Mouse (Mus musculus) limb, embryonic 12.5 days (tissue): ENCODE results near the gene Slc38a1. TPM values are rescaled to one million over a fixed set of nuclear protein-coding genes. Genes with fewer than 3 reads are reported as not detected.
"Not testable (repeated sequence)": the region's sequence is repeated elsewhere in the genome, so short reads cannot be mapped to it uniquely, and the experiment has no call there.

Source experiments
- ATAC-seq: fragments of 200-750 bp; cut with Nextera tagmentation; 2 replicates; pipeline ENCODE4 v1.8.0; 2017; ENCODE audit warnings: low read depth, moderate TSS enrichment; ENCODE audit not compliant: insufficient number of reproducible peaks, insufficient read depth, low FRiP score, low TSS enrichment
- H3K27ac ChIP-seq: fragments of 300-500 bp; sonication (generic); 2 replicates; pipeline ENCODE4 v1.5.1; 2016; ENCODE audit warnings: mild to moderate bottlenecking, moderate library complexity
- H3K27me3 ChIP-seq: fragments of 300-500 bp; sonication (generic); 2 replicates; pipeline ENCODE4 v1.6.1; 2016; ENCODE audit warnings: mild to moderate bottlenecking, moderate library complexity
- H3K36me3 ChIP-seq: fragments of 300-500 bp; sonication (generic); 2 replicates; pipeline ENCODE4 v1.6.1; 2016; ENCODE audit warnings: mild to moderate bottlenecking, moderate library complexity
- H3K4me1 ChIP-seq: fragments of 300-500 bp; sonication (generic); replicated peaks from 2 replicates; pipeline ENCODE4 v1.6.1; 2016
- H3K4me2 ChIP-seq: fragments of 300-500 bp; sonication (generic); 2 replicates; pipeline ENCODE4 v1.6.1; 2016; ENCODE audit warnings: mild to moderate bottlenecking, moderate library complexity
- H3K4me3 ChIP-seq: fragments of 300-500 bp; sonication (generic); replicated peaks from 2 replicates; pipeline ENCODE4 v1.5.1; 2016; ENCODE audit warnings: mild to moderate bottlenecking
- H3K9ac ChIP-seq: fragments of 300-500 bp; sonication (generic); replicated peaks from 2 replicates; pipeline ENCODE4 v1.6.1; 2016; ENCODE audit warnings: mild to moderate bottlenecking, moderate library complexity
- H3K9me3 ChIP-seq: fragments of 300-500 bp; sonication (generic); 2 replicates; pipeline ENCODE4 v1.6.1; 2016; ENCODE audit warnings: mild to moderate bottlenecking, moderate library complexity
- WGBS: fragments of 180-500 bp; shearing (Covaris S2); methylation state at CpG from one replicate; pipeline ENCODE4 v1.1.7; 2016; 5-methylcytosine and 5-hydroxymethylcytosine counted together
- polyA plus RNA-seq: library from polyadenylated mRNA; unstranded; fragments of >200 nt; fragmentation: Nextera tagmentation; extraction: Ambion mirVana; gene quantifications from 2 replicates; pipeline ENCODE4 v1.2.1, GENCODE M21; 2016

Slc38a1 gene
- polyA plus RNA-seq, 1 experiment from 2014 or later: 152 TPM

DNA sequence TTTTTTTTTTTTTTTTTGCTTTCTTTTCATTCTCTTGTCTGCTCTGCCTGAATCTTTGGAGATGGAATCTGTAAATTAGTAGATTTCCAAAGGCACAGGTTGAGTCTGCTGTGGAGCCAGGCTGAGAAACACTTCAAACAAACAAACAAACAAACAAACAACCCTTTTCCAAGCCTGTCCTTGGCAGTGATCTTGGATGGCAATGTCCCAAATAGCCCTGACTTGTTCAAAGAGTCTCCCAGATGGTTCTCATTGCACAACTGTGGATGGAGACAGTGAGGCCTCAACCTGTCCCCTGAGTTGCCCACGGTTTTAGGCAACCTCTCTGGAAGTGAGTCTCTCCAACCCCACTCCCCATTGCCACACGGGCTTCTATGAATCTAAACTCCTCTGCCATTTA is 4.1 kb downstream of the Slc38a1 start:
- H3K36me3 ChIP-seq: peaks cover 49% of the 10 kb centered on the region
- no peak overlapping the region for H3K9ac ChIP-seq
- H3K9me3 ChIP-seq: peaks cover 5% of the 10 kb centered on the region; the same call in 1 of the 2 replicates
- H3K4me2 ChIP-seq: peak overlapping the region; percentile 81
- no peak for ATAC-seq
- peaks cover 25% of the 10 kb centered on the region for H3K4me1 ChIP-seq
- WGBS: 83% methylated on average over 2 of the region's 2 CpGs
- no peak overlapping the region for H3K4me3 ChIP-seq
- H3K27ac ChIP-seq: no peak overlapping the region
- H3K27me3 ChIP-seq: no peaks in the 10 kb centered on the region

DNA sequence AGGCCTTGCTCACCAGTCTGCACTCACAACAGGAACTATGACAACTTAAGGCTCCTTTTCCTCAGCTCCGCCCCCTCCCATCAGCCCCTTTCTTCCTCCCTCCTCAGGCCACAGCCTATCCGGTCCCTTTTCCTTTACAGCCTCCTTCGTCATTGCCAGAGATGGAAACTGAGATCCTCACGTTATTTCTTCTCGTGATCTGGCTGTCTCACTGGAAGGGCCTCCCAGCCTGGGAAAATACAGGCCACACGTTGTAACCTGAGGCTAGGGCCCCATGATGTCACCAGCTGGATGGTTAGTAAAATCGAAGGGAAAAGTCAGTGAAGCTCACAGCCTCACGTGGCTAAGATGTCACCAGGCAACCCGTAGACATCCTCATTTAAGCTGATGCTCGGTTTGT is 4.5 kb downstream of the Slc38a1 start:
- peak overlapping the region; percentile 24 for H3K4me2 ChIP-seq
- H3K4me1 ChIP-seq: peaks cover 25% of the 10 kb centered on the region
- no peak overlapping the region for H3K9ac ChIP-seq
- WGBS: 49% methylated on average over 10 of the region's 10 CpGs
- no peak for ATAC-seq
- peaks cover 54% of the 10 kb centered on the region for H3K36me3 ChIP-seq
- peak overlapping the region; percentile 29; the same call in 1 of the 2 replicates for H3K27ac ChIP-seq
- no peaks in the 10 kb centered on the region for H3K27me3 ChIP-seq
- peaks cover 10% of the 10 kb centered on the region; the same call in 1 of the 2 replicates for H3K9me3 ChIP-seq
- no peak overlapping the region for H3K4me3 ChIP-seq

DNA sequence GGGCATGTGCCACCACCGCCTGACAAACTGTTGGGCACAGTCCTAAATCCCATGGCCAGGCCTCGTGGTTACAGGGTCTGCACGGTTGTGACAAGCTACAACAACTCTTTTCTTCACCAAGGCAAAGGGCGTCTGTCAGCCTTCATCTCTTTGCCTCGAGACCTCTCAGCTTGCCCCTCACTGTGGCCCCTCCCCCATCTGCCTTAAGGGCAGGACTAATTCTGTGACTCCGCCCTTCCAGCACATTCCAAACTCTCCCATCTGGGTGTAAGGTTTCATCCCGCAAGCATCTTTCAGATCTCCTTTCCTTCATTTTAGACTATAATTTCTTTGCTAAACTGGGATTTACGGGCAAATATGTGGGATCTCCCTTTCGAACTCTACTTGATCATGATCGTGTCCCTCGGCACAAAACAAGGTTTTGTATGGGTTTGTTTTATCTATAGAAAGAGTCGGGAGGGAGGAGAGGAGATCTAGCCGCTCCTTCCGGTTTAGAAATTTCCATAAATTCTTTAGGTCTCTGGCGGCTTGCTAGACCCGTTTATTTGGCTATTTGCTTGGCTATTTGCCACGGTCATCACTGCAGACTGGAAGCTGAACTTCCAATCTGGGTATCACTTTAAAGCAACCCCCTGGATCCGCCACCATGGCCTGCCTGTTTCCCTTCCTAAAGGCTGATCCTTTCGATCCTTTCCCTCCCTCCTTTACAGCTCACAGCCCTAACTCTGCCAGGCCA is 7.9 kb downstream of the Slc38a1 start:
- H3K4me3 ChIP-seq: 0 out of 2 replicates have a peak overlapping the region, but pooled peaks have one; percentile 0
- 0 out of 2 replicates have a peak overlapping the region, but pooled peaks have one; percentile 13 for H3K27ac ChIP-seq
- peaks cover 21% of the 10 kb centered on the region for H3K4me1 ChIP-seq
- H3K36me3 ChIP-seq: peaks cover 70% of the 10 kb centered on the region
- H3K9ac ChIP-seq: no peak overlapping the region
- H3K4me2 ChIP-seq: no peak overlapping the region
- no peak for ATAC-seq
- WGBS: 78% methylated on average over 19 of the region's 19 CpGs
- H3K9me3 ChIP-seq: peaks cover 19% of the 10 kb centered on the region
- no peaks in the 10 kb centered on the region for H3K27me3 ChIP-seq

DNA sequence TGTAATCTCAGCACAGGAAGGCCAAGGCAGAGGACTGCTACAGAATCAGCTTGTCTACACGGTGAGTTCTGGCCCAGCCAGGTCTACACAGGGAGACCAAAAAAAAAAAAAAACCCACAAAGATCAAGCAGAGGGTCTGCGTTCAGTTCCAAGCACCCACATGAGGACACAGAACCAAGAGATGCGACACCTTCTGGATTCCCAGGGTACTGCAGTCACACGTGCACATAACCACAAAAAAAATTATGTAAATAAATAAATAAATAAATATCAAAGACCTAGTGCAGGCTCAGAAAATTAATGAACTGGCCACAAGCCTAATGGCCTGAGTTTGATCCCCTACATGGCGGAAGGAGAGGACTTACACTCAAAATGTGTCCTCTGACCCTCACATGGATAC is 10.5 kb downstream of the Slc38a1 start:
- no peak overlapping the region for H3K4me3 ChIP-seq
- H3K9ac ChIP-seq: no peak overlapping the region
- H3K36me3 ChIP-seq: peaks cover 59% of the 10 kb centered on the region
- no peak overlapping the region for H3K27ac ChIP-seq
- no peak for ATAC-seq
- peaks cover 19% of the 10 kb centered on the region for H3K9me3 ChIP-seq
- no peak overlapping the region for H3K4me2 ChIP-seq
- H3K27me3 ChIP-seq: no peaks in the 10 kb centered on the region
- H3K4me1 ChIP-seq: no peaks in the 10 kb centered on the region
- 97% methylated on average over 5 of the region's 5 CpGs for WGBS

DNA sequence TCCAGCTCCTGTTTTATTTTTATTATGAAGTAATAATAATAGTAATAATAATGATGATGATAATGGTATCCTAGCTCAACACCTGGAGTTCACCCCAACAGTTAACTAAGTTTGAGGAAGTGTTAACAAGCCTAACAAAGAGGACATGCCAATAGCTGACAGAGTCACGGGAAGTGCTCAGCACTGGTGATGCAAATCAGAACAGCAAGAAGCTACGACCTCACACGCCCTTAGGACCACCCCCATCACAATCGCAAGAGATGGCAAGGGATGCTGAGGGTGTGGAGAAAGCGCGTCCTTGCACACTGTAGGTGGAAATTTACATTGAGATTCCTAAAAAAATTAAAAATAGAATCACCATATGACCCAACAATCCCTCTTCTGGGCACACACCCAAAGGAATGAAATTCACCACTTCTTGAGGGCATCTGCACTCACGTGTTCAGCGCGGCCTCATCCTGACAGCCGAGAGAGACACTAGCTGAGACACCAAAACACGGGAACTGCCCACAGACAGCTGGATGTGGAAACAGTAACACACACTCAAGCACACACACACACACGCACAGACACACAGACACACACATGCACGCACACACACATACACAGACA is 11.5 kb downstream of the Slc38a1 start:
- Histone ChIP-seq H3K4me2 (no peak overlapping the region), H3K9ac (no peak overlapping the region), H3K27me3 (no peaks in the 10 kb centered on the region), H3K4me1 (no peaks in the 10 kb centered on the region), H3K27ac (no peak overlapping the region), H3K4me3 (no peak overlapping the region), H3K9me3 (peaks cover 19% of the 10 kb centered on the region), H3K36me3 (peaks cover 61% of the 10 kb centered on the region)
- no peak for ATAC-seq
- WGBS: 88% methylated on average over 13 of the region's 13 CpGs

DNA sequence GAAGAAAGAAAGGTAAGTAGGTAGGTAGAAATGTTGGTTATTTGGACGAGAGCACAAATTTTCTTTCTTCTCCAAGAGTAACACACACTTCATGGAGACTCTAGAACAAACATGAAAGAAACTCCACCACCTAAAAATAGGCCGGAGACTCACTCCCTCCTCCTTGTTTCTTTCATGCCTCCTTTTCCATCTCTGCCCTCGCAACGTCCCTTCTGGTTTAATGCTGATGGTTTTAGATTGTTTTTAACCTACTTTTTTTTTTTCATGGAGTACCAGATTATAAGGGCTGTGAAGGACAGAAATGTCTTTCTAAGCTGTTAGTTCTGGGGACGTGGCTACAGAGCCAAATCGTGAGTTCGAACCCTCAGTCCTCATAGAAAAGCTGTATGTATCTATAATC is 14.5 kb downstream of the Slc38a1 start:
- peaks cover 60% of the 10 kb centered on the region for H3K36me3 ChIP-seq
- 95% methylated on average over 7 of the region's 7 CpGs for WGBS
- ATAC-seq: no peak
- H3K4me1 ChIP-seq: no peaks in the 10 kb centered on the region
- H3K27me3 ChIP-seq: no peaks in the 10 kb centered on the region
- no peak overlapping the region for H3K4me2 ChIP-seq
- no peak overlapping the region for H3K9ac ChIP-seq
- H3K9me3 ChIP-seq: peaks cover 10% of the 10 kb centered on the region
- H3K4me3 ChIP-seq: no peak overlapping the region
- H3K27ac ChIP-seq: no peak overlapping the region

DNA sequence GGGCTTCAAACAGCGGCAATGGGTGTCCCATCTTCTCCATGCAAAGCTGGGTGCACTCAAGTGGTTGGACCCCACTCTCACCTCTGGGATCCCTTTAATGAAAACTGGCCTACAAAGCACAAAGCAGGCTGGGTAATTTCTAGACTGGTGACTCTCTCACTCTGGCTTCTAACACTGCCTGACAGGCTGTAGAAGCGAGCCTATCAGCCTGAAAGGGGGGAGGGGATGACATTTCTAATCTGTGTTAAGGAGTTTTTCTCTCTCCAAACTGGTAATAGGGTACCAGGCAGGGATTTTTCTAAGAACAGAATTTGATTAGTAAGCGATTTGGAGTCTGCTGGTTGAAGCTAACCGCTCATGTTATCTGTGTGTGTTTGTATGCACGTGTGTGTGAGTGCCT is 15.8 kb downstream of the Slc38a1 start:
- H3K27me3 ChIP-seq: no peaks in the 10 kb centered on the region
- ATAC-seq: no peak
- 86% methylated on average over 5 of the region's 5 CpGs for WGBS
- H3K9ac ChIP-seq: no peak overlapping the region
- H3K4me1 ChIP-seq: no peaks in the 10 kb centered on the region
- peaks cover 63% of the 10 kb centered on the region for H3K36me3 ChIP-seq
- H3K27ac ChIP-seq: no peak overlapping the region
- H3K4me2 ChIP-seq: no peak overlapping the region
- no peak overlapping the region for H3K4me3 ChIP-seq
- H3K9me3 ChIP-seq: peaks cover 7% of the 10 kb centered on the region

DNA sequence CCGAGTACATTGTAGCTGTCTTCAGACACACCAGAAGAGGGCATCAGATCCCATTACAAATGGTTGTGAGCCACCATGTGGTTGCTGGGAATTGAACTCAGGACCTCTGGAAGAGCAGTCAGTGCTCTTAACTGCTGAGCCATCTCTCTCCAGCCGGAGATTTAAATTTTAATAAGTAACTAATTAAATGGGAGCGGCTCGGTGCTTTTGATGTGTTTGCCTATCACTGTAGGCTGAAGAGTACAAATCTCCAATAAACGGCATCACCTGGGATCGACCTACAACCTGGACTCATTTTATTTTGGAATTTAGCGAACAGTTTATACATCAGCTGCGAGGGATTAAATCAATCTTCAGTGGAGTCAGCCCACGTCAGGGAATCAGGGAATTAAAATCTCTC is 17.7 kb downstream of the Slc38a1 start:
- peaks cover 75% of the 10 kb centered on the region for H3K36me3 ChIP-seq
- not testable (repeated sequence) for H3K27ac ChIP-seq, ATAC-seq, H3K4me2 ChIP-seq, H3K4me3 ChIP-seq, H3K9ac ChIP-seq, H3K4me1 ChIP-seq, H3K27me3 ChIP-seq, H3K9me3 ChIP-seq
- 92% methylated on average over 9 of the region's 9 CpGs for WGBS

DNA sequence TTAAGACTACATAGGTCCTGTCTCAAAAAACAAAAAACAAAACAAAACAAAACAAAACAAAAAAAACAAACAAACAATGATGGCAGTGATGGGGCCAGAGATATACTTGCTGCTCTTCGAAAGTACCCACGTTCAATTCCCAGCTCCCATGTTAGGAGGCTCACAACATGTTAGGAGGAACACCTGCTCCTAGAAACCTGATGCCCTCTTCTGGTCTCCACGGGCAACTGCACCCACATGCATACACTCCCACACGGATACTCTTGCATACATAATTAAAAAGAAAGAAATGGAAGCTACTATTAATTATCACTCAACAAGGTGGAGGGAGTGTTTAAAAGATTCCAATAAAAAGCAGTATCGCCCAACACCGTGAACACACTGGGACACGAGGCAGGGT is 20.3 kb downstream of the Slc38a1 start:
- peaks cover 90% of the 10 kb centered on the region for H3K36me3 ChIP-seq
- 99% methylated on average over 7 of the region's 7 CpGs for WGBS
- no peak for ATAC-seq
- no peaks in the 10 kb centered on the region for H3K27me3 ChIP-seq
- H3K27ac ChIP-seq: no peak overlapping the region
- no peak overlapping the region for H3K4me3 ChIP-seq
- H3K9ac ChIP-seq: no peak overlapping the region
- H3K9me3 ChIP-seq: peaks cover 7% of the 10 kb centered on the region
- H3K4me1 ChIP-seq: no peaks in the 10 kb centered on the region
- no peak overlapping the region for H3K4me2 ChIP-seq

DNA sequence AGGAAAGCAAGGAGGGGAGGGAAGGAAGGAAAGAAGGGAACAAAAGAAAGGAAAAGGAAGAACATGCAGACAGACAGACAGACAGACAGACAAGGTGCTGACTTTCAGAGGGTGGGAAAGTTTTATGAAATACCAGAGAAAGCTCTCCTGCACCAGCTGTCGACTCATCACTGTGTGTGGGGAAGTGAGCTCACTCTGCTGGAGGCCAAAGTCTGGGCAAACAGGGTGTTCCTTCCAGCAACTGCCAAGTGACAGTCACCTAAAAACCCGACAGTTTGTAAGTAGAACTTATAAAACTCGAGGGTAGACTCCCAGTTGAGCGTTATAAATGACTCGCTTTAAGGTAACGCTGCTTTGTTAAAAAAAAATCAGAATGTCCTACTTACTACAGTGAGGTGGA is 21.0 kb downstream of the Slc38a1 start:
- Histone ChIP-seq H3K27me3 (no peaks in the 10 kb centered on the region), H3K36me3 (peaks cover 91% of the 10 kb centered on the region), H3K9ac (no peak overlapping the region), H3K4me3 (no peak overlapping the region), H3K4me2 (no peak overlapping the region), H3K27ac (no peak overlapping the region), H3K4me1 (no peaks in the 10 kb centered on the region), H3K9me3 (peaks cover 11% of the 10 kb centered on the region)
- 95% methylated on average over 6 of the region's 6 CpGs for WGBS
- no peak for ATAC-seq

DNA sequence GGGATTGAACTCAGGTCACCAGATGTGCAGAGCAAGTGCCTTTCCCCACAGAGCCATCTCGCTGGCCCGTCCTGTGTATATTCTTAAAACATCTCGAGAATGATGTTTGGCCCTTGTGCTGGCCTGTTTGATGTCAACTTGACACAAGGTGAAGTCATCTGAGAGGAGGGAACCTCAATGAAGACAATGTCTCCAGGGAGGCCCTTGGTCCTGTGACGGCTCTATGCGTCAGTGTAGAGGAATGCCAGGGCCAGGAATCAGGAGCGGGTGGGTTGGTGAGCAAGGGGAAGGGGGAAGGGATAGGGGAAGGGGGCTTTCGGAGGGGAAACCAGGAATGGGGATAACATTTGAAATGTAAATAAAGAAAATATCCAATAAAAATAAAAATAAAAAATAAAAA is 25.2 kb downstream of the Slc38a1 start:
- no peak overlapping the region for H3K9ac ChIP-seq
- 95% methylated on average over 7 of the region's 7 CpGs for WGBS
- H3K27ac ChIP-seq: no peak overlapping the region
- no peaks in the 10 kb centered on the region for H3K4me1 ChIP-seq
- H3K4me2 ChIP-seq: no peak overlapping the region
- H3K27me3 ChIP-seq: no peaks in the 10 kb centered on the region
- peaks cover 26% of the 10 kb centered on the region for H3K9me3 ChIP-seq
- ATAC-seq: no peak
- peaks cover 96% of the 10 kb centered on the region for H3K36me3 ChIP-seq
- no peak overlapping the region for H3K4me3 ChIP-seq
